Mouse (Mus musculus): Measurements from ENCODE around the gene Arhgef1.

The Arhgef1 gene

GRCm38 (mm10) chr7:24902630-24903443 is at the start of gene Arhgef1:
TSS of gene Arhgef1 (plus strand) at chr7:24902912.
- peak; percentile 57 to 60 for DNase-seq

GRCm38 (mm10) chr7:24853233-24853563 is 49.5 kb upstream of the Arhgef1 start:
- no peak for DNase-seq

- DNase-seq, result no peak
Measured at GRCm38 (mm10) chr7:24853695-24854094, 49.0 kb upstream of the Arhgef1 start.

- no peak for DNase-seq
Measured at GRCm38 (mm10) chr7:24856460-24857120, 46.1 kb upstream of the Arhgef1 start.

GRCm38 (mm10) chr7:24859234-24859633 is 43.5 kb upstream of the Arhgef1 start:
- no peak for DNase-seq

GRCm38 (mm10) chr7:24861913-24862312 is 40.8 kb upstream of the Arhgef1 start, which contains the start of gene Gm9844:
TSS of gene Gm9844 (plus strand) at chr7:24862213.
- no peak for DNase-seq

GRCm38 (mm10) chr7:24862853-24863252 is 39.9 kb upstream of the Arhgef1 start:
- DNase-seq, result no peak

GRCm38 (mm10) chr7:24864156-24864555 is 38.6 kb upstream of the Arhgef1 start:
- DNase-seq, result no peak

GRCm38 (mm10) chr7:24869080-24869479 is 33.6 kb upstream of the Arhgef1 start:
- no peak for DNase-seq

GRCm38 (mm10) chr7:24869532-24870165 is 33.1 kb upstream of the Arhgef1 start, which contains the start of the genes Lypd4 and Dmrtc2:
TSS of gene Lypd4 (minus strand) at chr7:24869941.
TSS of gene Dmrtc2 (plus strand) at chr7:24870057.
- peak in 1 of 2 experiments; percentile 34 for DNase-seq

- no peak for DNase-seq
Measured at GRCm38 (mm10) chr7:24877588-24877987, 25.1 kb upstream of the Arhgef1 start.

- no peak for DNase-seq
Measured at GRCm38 (mm10) chr7:24879620-24880019, 23.1 kb upstream of the Arhgef1 start.

- DNase-seq, result no peak
Measured at GRCm38 (mm10) chr7:24882416-24883199, 20.1 kb upstream of the Arhgef1 start.

- peak; percentile 99 for DNase-seq
Measured at GRCm38 (mm10) chr7:24883896-24884692, 18.6 kb upstream of the Arhgef1 start, which contains the start of gene Rps19. TSS of gene Rps19 (plus strand) at chr7:24884371.

- DNase-seq, result no peak
Measured at GRCm38 (mm10) chr7:24884693-24885291, 17.9 kb upstream of the Arhgef1 start.

- no peak for DNase-seq
Measured at GRCm38 (mm10) chr7:24885468-24886307, 17.0 kb upstream of the Arhgef1 start.

- DNase-seq, result peak in 1 of 2 experiments; percentile 36
Measured at GRCm38 (mm10) chr7:24886308-24886633, 16.4 kb upstream of the Arhgef1 start.

- DNase-seq, result no peak
Measured at GRCm38 (mm10) chr7:24887096-24887495, 15.6 kb upstream of the Arhgef1 start.

GRCm38 (mm10) chr7:24889431-24890220 is 13.1 kb upstream of the Arhgef1 start:
- no peak for DNase-seq

All from cerebellum, postnatal 14 days (tissue).